Mouse (Mus musculus): ENCODE data around the gene Gng13. TPM values are rescaled to one million over a fixed set of nuclear protein-coding genes. Genes with fewer than 3 reads are reported as not detected.

Gene Gng13
- total RNA-seq, 2 experiments from 2014 or later = 151 to 157 TPM

Small RNA genes lying within 50 kb of the gene (microRNA-seq; reads per million reads assigned to microRNA genes)
- 0 reads per million in 2 experiments for gene Gm25083

Other genes with a start within 250 kb of the Gng13 start
- gene Sstr5, start 219.9 kb upstream of the Gng13 start, total RNA-seq (2021) = 1 to 10 TPM in 1 of 2 experiments, under 1 TPM in 1; 0.75 to 1.1 TPM
- gene Sox8, start 146.5 kb upstream of the Gng13 start, total RNA-seq (2021) = 10 to 100 TPM; 52.1 to 55.2 TPM
- gene Lmf1, start 138.1 kb upstream of the Gng13 start, total RNA-seq (2021) = 10 to 100 TPM; 19.1 to 20.2 TPM
- gene Chtf18, start 10.2 kb downstream of the Gng13 start, total RNA-seq (2021) = 1 to 10 TPM; 1.2 to 1.5 TPM
- 10 to 100 TPM; 60.9 to 64.4 TPM for gene Rpusd1, start 10.5 kb downstream of the Gng13 start, total RNA-seq (2021)
- gene Mslnl, start 18.9 kb downstream of the Gng13 start, total RNA-seq (2021) = under 1 TPM; 0.44 to 0.75 TPM
- gene Msln, start 37.2 kb downstream of the Gng13 start, total RNA-seq (2021) = 1 to 10 TPM; 2.3 to 2.5 TPM
- 10 to 100 TPM; 31.3 to 37.1 TPM for gene Narfl, start 56.6 kb downstream of the Gng13 start, total RNA-seq (2021)
- gene Haghl, start 68.5 kb downstream of the Gng13 start, total RNA-seq (2021) = 100 to 1,000 TPM; 112 to 119 TPM
- gene Ccdc78, start 69.4 kb downstream of the Gng13 start, total RNA-seq (2021) = under 1 TPM in 1 of 2 experiments, not detected in 1; 0.19 TPM
- 10 to 100 TPM; 92.7 to 99.1 TPM for gene Fam173a, start 75.7 kb downstream of the Gng13 start, total RNA-seq (2021)
- gene AC134908.4, start 78.5 kb downstream of the Gng13 start, total RNA-seq (2021) = 1 to 10 TPM in 1 of 2 experiments, not detected in 1; 1.4 TPM
- 10 to 100 TPM; 70.9 to 78.2 TPM for gene Metrn, start 80.0 kb downstream of the Gng13 start, total RNA-seq (2021)
- 100 to 1,000 TPM; 588 to 680 TPM for gene Fbxl16, start 91.9 kb downstream of the Gng13 start, total RNA-seq (2021)
- gene Wdr24, start 106.5 kb downstream of the Gng13 start, total RNA-seq (2021) = 10 to 100 TPM; 22.5 to 25.1 TPM
- 10 to 100 TPM; 43.5 to 52.3 TPM for gene Jmjd8, start 111.7 kb downstream of the Gng13 start, total RNA-seq (2021)
- gene Stub1, start 116.2 kb downstream of the Gng13 start, total RNA-seq (2021) = 100 to 1,000 TPM; 178 to 180 TPM
- gene Rhbdl1, start 120.1 kb downstream of the Gng13 start, total RNA-seq (2021) = 10 to 100 TPM; 40.6 to 42.4 TPM
- 10 to 100 TPM; 20.7 to 23.7 TPM for gene Gm20683, start 124.6 kb downstream of the Gng13 start, total RNA-seq (2021)
- 10 to 100 TPM; 89.5 to 92.8 TPM for gene Rhot2, start 127.7 kb downstream of the Gng13 start, total RNA-seq (2021)
- 10 to 100 TPM; 26.0 to 31.5 TPM for gene Wdr90, start 144.3 kb downstream of the Gng13 start, total RNA-seq (2021)
- gene Mcrip2, start 151.6 kb downstream of the Gng13 start, total RNA-seq (2021) = 10 to 100 TPM; 20.0 to 25.6 TPM
- 10 to 100 TPM; 38.7 to 40.2 TPM for gene Mettl26, start 157.9 kb downstream of the Gng13 start, total RNA-seq (2021)
- 1 to 10 TPM; 1.4 to 1.7 TPM for gene Wfikkn1, start 163.7 kb downstream of the Gng13 start, total RNA-seq (2021)
- gene Rab40c, start 202.6 kb downstream of the Gng13 start, total RNA-seq (2021) = 10 to 100 TPM; 41.2 TPM
- gene Pigq, start 227.8 kb downstream of the Gng13 start, total RNA-seq (2021) = 100 to 1,000 TPM; 103 to 113 TPM
- gene Nhlrc4, start 227.8 kb downstream of the Gng13 start, total RNA-seq (2021) = under 1 TPM; 0.54 to 0.98 TPM
- gene A930017K11Rik, start 235.4 kb downstream of the Gng13 start, total RNA-seq (2021) = under 1 TPM; 0.37 to 0.65 TPM